Mouse (Mus musculus) brown adipose tissue, adult 24 weeks (tissue): ENCODE measurements around the gene Fig4. TPM values are rescaled to one million over a fixed set of nuclear protein-coding genes. Genes with fewer than 3 reads are reported as not detected.

Source experiments
- H3K27ac ChIP-seq: fragments of 200-500 bp; replicated peaks from 2 replicates; pipeline ENCODE4 v1.5.1; 2012; ENCODE audit warnings: low read depth, mild to moderate bottlenecking, low read length
- H3K4me1 ChIP-seq: fragments of 200-500 bp; 2 replicates; pipeline ENCODE4 v1.6.1; 2012; ENCODE audit warnings: low read length, mixed read lengths; ENCODE audit not compliant: control insufficient read depth, insufficient read depth, insufficient read length
- H3K4me3 ChIP-seq: fragments of 200-500 bp; 2 replicates; pipeline ENCODE4 v1.5.1; 2012; ENCODE audit warnings: low read depth, mild to moderate bottlenecking, low read length, moderate library complexity; ENCODE audit not compliant: insufficient read depth
- polyA plus RNA-seq: library from polyadenylated mRNA; stranded (reverse); fragments of >200 nt; gene quantifications from 2 replicates; pipeline ENCODE4 v1.2.4, GENCODE M21; 2012; ENCODE audit not compliant: missing spikeins, insufficient read depth, insufficient read length

Fig4 gene
- polyA plus RNA-seq: 11.8 and 12.9 TPM in 2 replicates

- H3K4me3 ChIP-seq: peak within 1 kb of the TSS; percentile 99
- no peaks in the 10 kb centered on the region for H3K4me1 ChIP-seq
- no peak within 1 kb of the TSS for H3K27ac ChIP-seq
Measured at GRCm38 (mm10) chr10:41302689-41303431, at the start of gene Fig4. Fig4 (minus strand) TSS chr10:41303260.

- Histone ChIP-seq H3K27ac (no peak overlapping the region), H3K4me1 (no peaks in the 10 kb centered on the region), H3K4me3 (no peak overlapping the region)
Measured at GRCm38 (mm10) chr10:41341346-41341745, 38.3 kb upstream of the Fig4 start.

- H3K4me1 ChIP-seq: no peaks in the 10 kb centered on the region
- H3K27ac ChIP-seq: no peak overlapping the region
- H3K4me3 ChIP-seq: no peak overlapping the region
Measured at GRCm38 (mm10) chr10:41332533-41333043, 29.5 kb upstream of the Fig4 start.

- Histone ChIP-seq H3K4me1 (no peaks in the 10 kb centered on the region), H3K4me3 (no peak overlapping the region), H3K27ac (no peak overlapping the region)
Measured at GRCm38 (mm10) chr10:41315866-41316265, 12.8 kb upstream of the Fig4 start.

- Histone ChIP-seq H3K4me1 (no peaks in the 10 kb centered on the region), H3K4me3 (no peak overlapping the region), H3K27ac (no peak overlapping the region)
Measured at GRCm38 (mm10) chr10:41308205-41308604, 5.1 kb upstream of the Fig4 start.

- Histone ChIP-seq H3K27ac (no peak overlapping the region), H3K4me1 (no peaks in the 10 kb centered on the region), H3K4me3 (no peak overlapping the region)
Measured at GRCm38 (mm10) chr10:41304961-41305455, 1.9 kb upstream of the Fig4 start.

GRCm38 (mm10) chr10:41303639-41304444, 782 bp upstream of the Fig4 start, which contains the start of gene Ak9:
Ak9 (plus strand) TSS chr10:41303980.
- no peak within 1 kb of the TSS for H3K27ac ChIP-seq
- no peaks in the 10 kb centered on the region for H3K4me1 ChIP-seq
- peak within 1 kb of the TSS; percentile 99 for H3K4me3 ChIP-seq

GRCm38 (mm10) chr10:41300161-41300560, 2.9 kb downstream of the Fig4 start:
- no peak overlapping the region for H3K27ac ChIP-seq
- no peaks in the 10 kb centered on the region for H3K4me1 ChIP-seq
- no peak overlapping the region for H3K4me3 ChIP-seq

- H3K4me1 ChIP-seq: no peaks in the 10 kb centered on the region
- no peak overlapping the region for H3K4me3 ChIP-seq
- no peak overlapping the region for H3K27ac ChIP-seq
Measured at GRCm38 (mm10) chr10:41295145-41295544, 7.9 kb downstream of the Fig4 start.

- H3K4me1 ChIP-seq: no peaks in the 10 kb centered on the region
- no peak overlapping the region for H3K27ac ChIP-seq
- no peak overlapping the region for H3K4me3 ChIP-seq
Measured at GRCm38 (mm10) chr10:41294734-41295133, 8.3 kb downstream of the Fig4 start.

GRCm38 (mm10) chr10:41293019-41293418, 10.0 kb downstream of the Fig4 start:
- no peaks in the 10 kb centered on the region for H3K4me1 ChIP-seq
- no peak overlapping the region for H3K4me3 ChIP-seq
- H3K27ac ChIP-seq: no peak overlapping the region

- Histone ChIP-seq H3K27ac (no peak overlapping the region), H3K4me1 (no peaks in the 10 kb centered on the region), H3K4me3 (no peak overlapping the region)
Measured at GRCm38 (mm10) chr10:41291021-41291420, 12.0 kb downstream of the Fig4 start.

- Histone ChIP-seq H3K4me3 (no peak overlapping the region), H3K27ac (no peak overlapping the region), H3K4me1 (no peaks in the 10 kb centered on the region)
Measured at GRCm38 (mm10) chr10:41288771-41289415, 14.2 kb downstream of the Fig4 start.

GRCm38 (mm10) chr10:41288074-41288473, 15.0 kb downstream of the Fig4 start:
- H3K4me3 ChIP-seq: no peak overlapping the region
- H3K4me1 ChIP-seq: no peaks in the 10 kb centered on the region
- no peak overlapping the region for H3K27ac ChIP-seq

GRCm38 (mm10) chr10:41287618-41288017, 15.4 kb downstream of the Fig4 start:
- Histone ChIP-seq H3K4me1 (no peaks in the 10 kb centered on the region), H3K27ac (no peak overlapping the region), H3K4me3 (no peak overlapping the region)
